Mouse (Mus musculus) layer of hippocampus, postnatal 10 days (tissue): ENCODE measurements around the gene Ikzf4. TPM values are rescaled to one million over a fixed set of nuclear protein-coding genes. Genes with fewer than 3 reads are reported as not detected.

ENCODE experiments used
- microRNA-seq, 2 experiments: library from miRNA; unstranded; fragments of <30 nt; microRNA quantifications; one replicate each; pipeline ENCODE4 v1.2.0; 2021
- total RNA-seq, 2 experiments: library from RNA; stranded (reverse); gene quantifications; 2 replicates each; pipeline ENCODE4 v1.2.3; 2021

Gene Ikzf4
- total RNA-seq, 2 experiments from 2014 or later, result 17.2 to 17.7 TPM

Small RNA genes lying within 50 kb of the gene (microRNA-seq; reads per million reads assigned to microRNA genes)
- 0 reads per million in 2 experiments for gene Mir6917

Other genes starting within 250 kb of the Ikzf4 start
- gene Slc39a5, start 244.8 kb downstream of the Ikzf4 start, total RNA-seq, result under 1 TPM; 0.22 to 0.53 TPM
- 10 to 100 TPM; 94.1 to 94.2 TPM for gene Nabp2, start 234.5 kb downstream of the Ikzf4 start, total RNA-seq
- gene Rnf41, start 234.3 kb downstream of the Ikzf4 start, total RNA-seq, result 10 to 100 TPM; 76.0 to 78.2 TPM
- gene Smarcc2, start 186.7 kb downstream of the Ikzf4 start, total RNA-seq, result 100 to 1,000 TPM; 205 to 222 TPM
- 100 to 1,000 TPM; 608 to 632 TPM for gene Myl6, start 151.8 kb downstream of the Ikzf4 start, total RNA-seq
- 10 to 100 TPM; 25.5 to 29.3 TPM for gene Myl6b, start 147.3 kb downstream of the Ikzf4 start, total RNA-seq
- gene Esyt1, start 120.1 kb downstream of the Ikzf4 start, total RNA-seq, result 10 to 100 TPM; 10.1 to 11.9 TPM
- 10 to 100 TPM; 12.2 to 14.0 TPM for gene Zc3h10, start 98.2 kb downstream of the Ikzf4 start, total RNA-seq
- gene Rpl41, start 96.7 kb downstream of the Ikzf4 start, total RNA-seq, result 1,000 to 10,000 TPM; 2,468 to 2,532 TPM
- gene Pa2g4, start 80.0 kb downstream of the Ikzf4 start, total RNA-seq, result 10 to 100 TPM; 83.2 to 87.6 TPM
- under 1 TPM; 0.71 to 0.76 TPM for gene Erbb3, start 56.3 kb downstream of the Ikzf4 start, total RNA-seq
- gene Rps26, start 19.2 kb downstream of the Ikzf4 start, total RNA-seq, result 100 to 1,000 TPM; 508 to 545 TPM
- 10 to 100 TPM in 1 of 2 experiments, 1 to 10 TPM in 1; 9.5 to 11.9 TPM for gene Suox, start 28.1 kb upstream of the Ikzf4 start, total RNA-seq
- 100 to 1,000 TPM; 118 to 125 TPM for gene Rab5b, start 50.3 kb upstream of the Ikzf4 start, total RNA-seq
- 1 to 10 TPM in 1 of 2 experiments, under 1 TPM in 1; 0.91 to 1.1 TPM for gene Pmel, start 58.2 kb upstream of the Ikzf4 start, total RNA-seq
- 1 to 10 TPM; 7.9 to 9.6 TPM for gene Cdk2, start 59.0 kb upstream of the Ikzf4 start, total RNA-seq
- gene Dgka, start 98.9 kb upstream of the Ikzf4 start, total RNA-seq, result 1 to 10 TPM; 8.0 to 8.2 TPM
- 10 to 100 TPM; 34.9 to 35.1 TPM for gene Pym1, start 101.9 kb upstream of the Ikzf4 start, total RNA-seq
- gene Mmp19, start 144.9 kb upstream of the Ikzf4 start, total RNA-seq, result under 1 TPM; 0.53 to 0.89 TPM
- gene Dnajc14, start 158.1 kb upstream of the Ikzf4 start, total RNA-seq, result 10 to 100 TPM; 59.9 to 65.7 TPM
- gene Tmem198b, start 158.4 kb upstream of the Ikzf4 start, total RNA-seq, result 10 to 100 TPM; 13.9 to 17.6 TPM
- gene Sarnp, start 171.3 kb upstream of the Ikzf4 start, total RNA-seq, result 10 to 100 TPM; 40.9 to 48.2 TPM
- 1 to 10 TPM; 3.7 to 6.0 TPM for gene Ormdl2, start 175.7 kb upstream of the Ikzf4 start, total RNA-seq
- gene Gdf11, start 245.7 kb upstream of the Ikzf4 start, total RNA-seq, result 10 to 100 TPM; 23.1 to 24.0 TPM